Mouse (Mus musculus) olfactory bulb, adult 2 months (tissue): ENCODE results near the gene Cars.

Experiments used
- CTCF ChIP-seq: fragments of 200-500 bp; IDR thresholded peaks from 2 replicates; pipeline ENCODE4 v1.5.1; 2012; ENCODE audit warnings: low read depth, mild to moderate bottlenecking, low read length, moderate library complexity; ENCODE audit not compliant: insufficient read depth
- POLR2A ChIP-seq: fragments of 200-500 bp; IDR thresholded peaks from 2 replicates; pipeline ENCODE4 v1.6.1; 2012; ENCODE audit warnings: mild to moderate bottlenecking, low read depth, low read length, moderate library complexity; ENCODE audit not compliant: insufficient read depth

DNA sequence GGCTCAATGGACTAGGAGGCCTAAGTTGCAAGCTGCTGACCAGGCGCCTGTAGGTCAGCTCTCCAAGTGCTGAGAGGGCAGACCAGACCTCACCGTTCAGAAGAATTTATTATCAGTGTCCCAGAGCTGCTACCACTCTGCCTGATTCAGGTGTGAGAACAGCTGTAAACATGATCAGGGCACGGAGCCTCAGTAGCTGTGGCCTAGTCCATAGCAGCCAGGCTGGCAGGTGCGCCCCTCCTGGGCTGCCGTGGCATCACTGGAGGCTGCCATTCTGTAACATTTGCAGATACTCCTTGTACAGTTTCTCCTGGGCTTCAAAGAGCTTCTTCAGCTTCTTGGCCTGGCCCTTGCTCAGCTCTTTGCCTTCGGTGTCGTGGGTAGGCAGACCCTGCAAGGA lies 42.3 kb downstream of the Cars start:
- TF ChIP-seq POLR2A (no peak), CTCF (no peak)
